Mouse (Mus musculus) midbrain, embryonic 10.5 days (tissue): ENCODE results near the gene Klk15. TPM values are rescaled to one million over a fixed set of nuclear protein-coding genes. Genes with fewer than 3 reads are reported as not detected.

Source experiments
- polyA plus RNA-seq: library from polyadenylated mRNA; unstranded; fragments of >200 nt; fragmentation: Nextera tagmentation; extraction: Ambion mirVana; gene quantifications from 2 replicates; pipeline ENCODE4 v1.2.1, GENCODE M21; 2016

Klk15 gene
- polyA plus RNA-seq, 1 experiment from 2014 or later: not detected

Other genes starting within 250 kb of the Klk15 start
- not detected in 2 replicates for gene Klk14, start 243.3 kb upstream of the Klk15 start, polyA plus RNA-seq
- 0.21 and 0.33 TPM in 2 replicates for gene Klk13, start 221.2 kb upstream of the Klk15 start, polyA plus RNA-seq
- gene Klk12, start 164.8 kb upstream of the Klk15 start, polyA plus RNA-seq: not detected in 2 replicates
- gene Klk11, start 159.1 kb upstream of the Klk15 start, polyA plus RNA-seq: not detected in 2 replicates
- gene Klk10, start 152.7 kb upstream of the Klk15 start, polyA plus RNA-seq: 0.19 and 0.36 TPM in 2 replicates
- not detected in 2 replicates for gene Klk9, start 141.8 kb upstream of the Klk15 start, polyA plus RNA-seq
- gene Klk8, start 136.2 kb upstream of the Klk15 start, polyA plus RNA-seq: 9.5 and 10.0 TPM in 2 replicates
- not detected in 2 replicates for gene Klk7, start 122.4 kb upstream of the Klk15 start, polyA plus RNA-seq
- gene Klk6, start 109.2 kb upstream of the Klk15 start, polyA plus RNA-seq: not detected in 2 replicates
- gene Klk5, start 91.8 kb upstream of the Klk15 start, polyA plus RNA-seq: 0.17 TPM in 1 of 2 replicates, not detected in the other
- not detected in 2 replicates for gene Klk4, start 52.6 kb upstream of the Klk15 start, polyA plus RNA-seq
- gene Klk1b8, start 16.9 kb downstream of the Klk15 start, polyA plus RNA-seq: not detected in 2 replicates
- not detected in 2 replicates for gene Klk1b1, start 33.0 kb downstream of the Klk15 start, polyA plus RNA-seq
- not detected in 2 replicates for gene Klk1b9, start 42.3 kb downstream of the Klk15 start, polyA plus RNA-seq
- not detected in 2 replicates for gene Klk1b11, start 62.1 kb downstream of the Klk15 start, polyA plus RNA-seq
- not detected in 2 replicates for gene Klk1b26, start 78.4 kb downstream of the Klk15 start, polyA plus RNA-seq
- not detected in 2 replicates for gene Klk1b27, start 118.5 kb downstream of the Klk15 start, polyA plus RNA-seq
- gene Klk1b21, start 168.6 kb downstream of the Klk15 start, polyA plus RNA-seq: not detected in 2 replicates
- gene Klk1b22, start 178.9 kb downstream of the Klk15 start, polyA plus RNA-seq: not detected in 2 replicates
- gene Klk1b16, start 203.0 kb downstream of the Klk15 start, polyA plus RNA-seq: not detected in 2 replicates